Mouse (Mus musculus) R1 (cell line): Measurements from ENCODE around the gene Hdac8.

Experiments used
- DNase-seq: peaks from one replicate; pipeline ENCODE4 v3.0.0-alpha.2; 2018; ENCODE audit warnings: low read depth, low spot score

Hdac8 gene

DNA sequence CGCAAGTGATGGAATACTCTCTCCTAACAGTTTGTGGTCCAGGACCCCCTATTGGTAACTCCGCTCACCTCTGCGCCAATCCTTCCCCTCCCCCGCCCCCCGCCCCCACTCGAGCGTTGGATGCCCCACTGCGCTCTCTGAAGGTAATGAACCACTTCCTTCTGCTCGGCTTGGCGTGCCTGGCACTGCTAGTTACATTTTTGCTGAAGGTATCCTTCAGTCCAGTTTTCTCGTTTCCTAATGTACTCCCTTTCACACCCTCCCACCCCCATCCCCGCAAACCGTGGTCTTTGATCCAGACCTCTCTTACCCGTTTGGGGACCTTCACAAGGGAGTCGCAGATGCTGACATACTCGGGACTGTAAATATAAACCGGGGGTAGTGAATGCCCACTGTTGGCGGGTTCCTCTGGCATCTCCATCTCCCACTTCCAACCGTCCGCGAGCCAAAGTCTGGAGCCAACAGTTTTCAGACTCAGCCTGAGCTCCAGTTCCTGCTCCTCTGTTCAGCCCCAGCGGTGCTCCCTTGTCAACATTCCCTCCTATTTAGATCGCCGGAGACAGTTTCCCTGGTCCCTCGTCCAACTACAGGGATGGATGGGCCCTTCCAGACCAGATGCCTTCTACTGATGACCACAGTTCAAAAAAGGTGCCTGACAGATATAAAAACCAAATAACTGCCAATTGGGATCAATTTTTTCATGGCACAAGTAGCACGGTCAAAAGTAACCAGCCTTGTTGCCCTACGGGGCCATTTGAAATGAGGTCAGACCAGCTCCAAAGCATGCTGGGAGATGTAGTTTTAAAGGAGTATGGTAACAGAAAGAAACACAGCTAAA is at the start of gene Hdac8:
Gene Hdac8 (minus strand): TSS at position 716 of the 838 bp plus-strand sequence.
- peak; percentile 69 for DNase-seq

DNA sequence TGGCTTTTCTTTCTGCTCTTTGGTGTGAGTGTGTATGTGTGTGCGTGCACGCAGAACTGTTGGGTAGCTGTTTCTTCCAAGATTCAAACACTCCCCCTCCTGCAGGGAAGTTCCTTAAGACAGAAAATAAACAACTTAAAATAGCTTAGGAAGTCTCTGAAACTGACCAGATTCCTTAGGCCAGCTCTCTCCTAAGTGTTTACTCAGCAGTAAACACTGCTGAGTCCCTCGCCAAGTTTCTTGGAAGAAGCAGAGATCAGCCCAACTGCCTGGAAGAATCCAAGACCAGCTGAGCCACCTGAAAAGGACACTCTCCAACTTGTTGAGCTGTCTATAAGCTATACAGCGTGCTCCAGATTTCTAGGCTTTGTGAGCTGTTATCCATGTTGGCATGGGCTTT is 4.0 kb upstream of the Hdac8 start:
- DNase-seq, result no peak

DNA sequence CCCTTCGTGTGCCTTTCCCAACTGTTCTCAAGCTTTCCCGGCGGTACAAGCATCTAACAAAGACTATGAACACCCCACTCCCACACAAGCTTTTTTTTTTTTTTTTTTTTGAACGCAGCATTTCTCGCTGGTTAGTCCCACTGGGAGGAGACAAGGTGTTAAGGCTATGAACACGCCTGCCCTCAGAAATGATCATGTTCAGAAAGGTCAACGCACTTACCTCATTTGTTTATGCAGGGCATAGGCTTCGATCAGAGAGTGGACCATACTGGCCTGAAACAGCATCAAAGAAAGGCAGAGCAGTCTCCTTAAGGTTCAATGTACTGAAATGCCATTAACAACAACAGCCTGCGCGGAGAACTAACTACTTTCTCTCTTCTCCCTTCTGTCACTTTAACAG is 980 bp downstream of the Hdac8 start:
- no peak for DNase-seq

DNA sequence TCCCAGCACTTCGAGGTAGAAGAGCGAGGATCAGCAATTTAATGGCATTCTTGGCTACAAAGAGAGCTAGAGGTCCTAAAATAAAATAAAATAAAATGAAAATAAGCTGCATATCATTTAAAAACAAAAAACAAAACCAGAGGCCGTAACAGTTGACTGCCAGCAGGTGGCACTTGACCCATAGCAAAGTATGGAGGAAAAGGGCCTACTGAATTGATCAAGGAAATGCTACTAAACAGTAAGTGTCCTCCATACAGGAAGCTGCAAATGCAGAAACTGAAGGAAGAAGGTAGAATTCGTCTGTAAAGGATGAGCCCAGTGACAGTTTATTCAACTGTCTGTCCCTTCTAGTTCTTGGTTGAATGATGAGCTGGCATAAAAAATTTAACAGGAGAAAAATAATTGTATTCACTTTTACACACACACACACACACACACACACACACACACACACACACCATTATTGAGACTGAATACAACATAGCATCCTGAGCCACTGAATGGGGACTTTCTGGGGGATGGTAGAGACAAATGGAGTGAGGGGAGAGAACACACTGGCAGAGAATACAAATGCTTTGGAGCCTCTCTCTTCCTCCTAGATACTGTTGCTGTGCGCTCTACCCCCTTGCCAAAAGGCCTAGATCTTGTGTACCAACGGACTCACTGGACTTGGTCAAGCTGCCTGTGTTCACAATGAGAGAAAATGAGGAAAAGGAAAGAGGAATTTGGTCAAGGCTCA is 11.0 kb downstream of the Hdac8 start:
- peak; percentile 13 for DNase-seq

DNA sequence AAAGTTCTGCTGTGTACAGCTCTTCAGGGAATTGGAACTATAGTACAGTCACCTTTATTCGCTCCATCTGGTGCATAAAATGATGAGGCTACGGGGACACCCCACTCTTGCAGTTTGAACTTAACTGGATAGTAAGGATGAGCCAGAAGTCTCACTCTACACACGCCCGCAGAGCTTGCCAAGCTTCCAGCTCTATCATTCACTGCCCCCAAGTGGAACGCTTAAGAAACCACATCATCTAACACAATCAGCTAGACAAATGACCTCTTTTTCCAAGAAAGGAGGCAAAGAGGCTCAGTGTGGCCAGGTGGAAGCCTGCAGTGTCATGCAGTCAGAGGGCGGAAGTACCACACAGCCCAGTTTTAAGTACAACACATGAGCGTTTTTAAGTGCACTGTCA is 19.6 kb downstream of the Hdac8 start:
- peak; percentile 2 for DNase-seq

DNA sequence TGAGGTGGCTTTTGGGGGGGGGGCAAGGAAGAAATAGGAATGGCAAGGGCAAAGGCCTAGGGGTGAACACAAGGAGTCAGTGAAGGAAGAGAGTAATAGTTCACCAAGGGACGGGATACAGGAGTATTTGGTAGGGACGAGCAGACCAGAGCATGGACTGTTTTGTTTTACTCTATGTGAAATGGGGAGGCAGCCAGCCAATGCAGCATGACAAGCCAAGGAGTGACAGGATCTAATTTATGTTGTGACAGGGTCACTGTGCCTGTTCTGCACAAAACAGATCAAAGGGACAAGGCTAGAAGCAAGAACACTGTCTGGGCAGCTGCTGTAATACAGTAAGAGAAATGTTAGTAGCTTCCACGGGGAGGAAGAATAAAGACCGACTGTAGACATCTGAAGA is 25.5 kb downstream of the Hdac8 start:
- DNase-seq, result no peak

DNA sequence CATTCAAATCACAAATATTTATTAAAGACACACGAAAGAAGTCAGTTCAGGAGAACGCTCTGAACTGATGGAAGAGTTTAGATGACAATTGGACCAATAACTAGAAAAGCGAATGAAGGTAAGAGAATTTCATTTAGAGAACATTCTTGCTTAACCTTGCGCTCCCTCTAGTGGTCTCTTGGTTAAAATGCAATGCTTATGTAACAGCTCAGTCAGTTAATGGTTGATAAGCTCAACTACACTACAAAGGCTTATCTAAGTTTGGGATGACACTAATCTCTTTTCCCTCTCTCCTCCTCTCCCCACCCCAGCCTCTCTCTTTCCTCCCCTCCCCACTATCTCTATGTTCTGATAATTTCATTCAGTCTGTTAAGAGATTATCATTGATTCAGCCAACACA is 26.2 kb downstream of the Hdac8 start:
- DNase-seq, result peak; percentile 49

DNA sequence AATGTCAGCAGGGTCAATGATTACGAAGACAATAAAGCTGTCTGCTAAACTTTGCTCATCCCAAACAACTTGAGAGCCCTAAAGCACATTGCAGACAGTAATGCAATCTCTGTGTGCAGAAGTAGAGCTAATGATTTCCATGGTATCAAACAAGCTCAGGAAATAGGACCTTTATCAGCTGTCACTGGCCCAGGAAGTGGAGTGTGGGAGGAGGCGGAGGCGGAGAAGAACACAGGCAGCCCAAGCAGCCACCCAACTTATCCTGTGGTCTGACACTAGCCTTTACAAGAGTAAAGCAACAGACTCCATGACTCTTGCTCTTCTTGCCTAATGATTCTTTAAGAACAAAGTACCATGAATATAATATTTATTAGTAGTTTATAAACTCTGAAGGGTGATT is 26.7 kb downstream of the Hdac8 start:
- no peak for DNase-seq

DNA sequence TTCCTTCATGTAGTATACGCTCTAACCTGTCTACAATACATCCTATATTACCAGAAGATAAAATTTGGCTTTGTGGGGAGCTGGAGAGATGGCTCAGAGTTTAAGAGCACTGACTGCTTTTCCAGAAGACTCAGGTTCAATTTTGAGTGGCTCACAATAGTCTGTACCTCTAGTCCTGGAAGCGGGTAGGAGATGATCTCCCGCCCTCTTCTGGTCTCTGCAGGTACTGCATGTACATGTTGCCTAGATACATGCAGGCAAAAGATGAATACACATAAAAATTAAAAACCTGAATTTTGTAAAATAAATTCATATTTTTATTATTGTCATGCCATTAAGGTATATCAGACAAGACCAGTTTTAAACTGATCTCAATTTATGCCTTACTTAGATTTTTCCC is 28.4 kb downstream of the Hdac8 start:
- peak; percentile 30 for DNase-seq

DNA sequence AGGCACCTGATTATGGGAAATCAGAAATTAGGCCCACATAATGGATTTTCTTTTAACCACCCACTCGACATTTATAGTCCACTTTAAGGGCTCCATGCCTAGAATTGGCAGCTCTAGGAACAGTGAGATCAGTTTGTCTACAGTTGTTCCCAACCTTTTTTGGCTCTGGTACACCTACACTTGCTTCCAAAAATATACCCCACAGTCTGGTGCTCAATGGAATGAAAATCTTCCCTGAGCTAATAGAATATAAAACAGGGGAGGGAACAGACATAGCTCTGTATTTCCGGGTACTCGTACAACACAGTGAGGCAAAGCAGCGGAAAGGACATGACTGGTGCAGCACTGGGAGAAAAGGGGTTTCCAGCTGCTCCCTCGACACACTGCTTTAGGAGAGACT is 29.6 kb downstream of the Hdac8 start:
- DNase-seq, result no peak

DNA sequence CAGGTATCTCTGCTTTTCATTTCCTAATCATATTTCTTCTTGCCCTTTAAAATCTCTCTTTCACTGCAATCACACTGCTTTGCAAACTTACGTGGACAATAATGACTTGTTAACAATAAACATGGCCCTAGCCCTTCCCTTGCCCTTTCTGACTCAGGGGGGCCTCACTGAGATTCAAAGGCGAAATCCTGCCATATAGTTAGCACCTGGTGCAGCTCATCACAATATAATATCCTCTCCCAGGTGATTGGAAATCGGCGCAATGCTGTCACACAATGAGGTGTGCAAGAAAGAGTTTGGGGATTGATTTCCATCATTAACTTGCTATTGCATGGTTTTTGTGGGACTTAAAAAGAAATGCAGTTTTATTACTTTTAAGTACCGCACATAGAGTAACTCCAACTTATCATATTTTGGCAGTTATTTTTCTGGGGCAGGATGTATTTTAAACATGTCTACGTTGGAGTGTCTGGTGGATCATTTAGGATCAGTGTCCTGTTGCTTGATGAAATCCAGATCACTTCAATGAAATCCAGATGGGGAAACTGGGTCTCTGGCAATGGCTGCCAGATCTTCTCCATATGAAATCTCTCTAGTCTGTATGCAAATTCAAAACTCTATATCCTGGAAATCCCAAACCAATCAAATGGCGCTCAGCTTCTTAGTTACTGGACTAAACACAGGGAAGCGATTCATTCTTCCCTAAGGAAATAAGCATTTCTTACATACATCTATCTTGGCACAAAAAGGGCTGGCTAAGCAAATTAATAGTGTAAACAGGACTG is 86.6 kb downstream of the Hdac8 start:
- no peak for DNase-seq

DNA sequence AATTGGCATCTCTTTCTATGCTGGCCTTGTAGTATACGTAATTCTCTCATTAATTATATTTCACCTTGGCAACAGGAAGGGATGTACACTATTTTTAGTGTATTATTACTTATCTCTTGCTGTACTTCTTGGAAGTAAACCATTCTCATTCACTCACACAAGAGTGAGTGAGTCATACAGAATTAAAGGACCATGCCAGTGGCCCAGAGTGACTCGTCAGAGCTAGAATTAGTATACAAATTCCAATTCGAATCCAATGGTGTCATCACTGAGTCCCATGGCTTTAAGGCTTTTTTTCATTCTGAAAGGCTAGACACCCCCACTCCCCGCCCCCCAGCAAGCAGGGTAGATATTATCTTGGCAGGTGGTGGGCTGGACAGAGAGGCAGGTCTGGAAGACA is 88.2 kb downstream of the Hdac8 start:
- no peak for DNase-seq

DNA sequence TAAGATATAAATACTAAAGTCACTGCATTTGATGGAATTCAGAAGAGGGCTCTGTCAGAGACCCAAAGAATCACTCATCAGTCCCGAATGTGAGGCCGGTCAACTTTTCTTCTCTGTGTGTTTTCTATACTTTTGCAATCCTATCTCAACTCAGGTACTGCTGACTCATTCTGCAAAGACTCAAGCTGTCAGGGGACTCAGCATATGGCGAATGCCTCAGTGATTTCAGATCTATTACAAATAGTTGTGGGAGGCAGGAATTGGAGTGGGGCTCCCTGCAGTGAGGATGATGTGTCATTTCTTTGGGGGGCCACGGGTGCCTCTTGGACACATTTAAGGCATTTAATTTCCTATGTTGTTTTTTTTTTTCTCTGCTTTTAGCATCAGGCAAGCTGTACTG is 88.8 kb downstream of the Hdac8 start:
- peak; percentile 0 for DNase-seq

DNA sequence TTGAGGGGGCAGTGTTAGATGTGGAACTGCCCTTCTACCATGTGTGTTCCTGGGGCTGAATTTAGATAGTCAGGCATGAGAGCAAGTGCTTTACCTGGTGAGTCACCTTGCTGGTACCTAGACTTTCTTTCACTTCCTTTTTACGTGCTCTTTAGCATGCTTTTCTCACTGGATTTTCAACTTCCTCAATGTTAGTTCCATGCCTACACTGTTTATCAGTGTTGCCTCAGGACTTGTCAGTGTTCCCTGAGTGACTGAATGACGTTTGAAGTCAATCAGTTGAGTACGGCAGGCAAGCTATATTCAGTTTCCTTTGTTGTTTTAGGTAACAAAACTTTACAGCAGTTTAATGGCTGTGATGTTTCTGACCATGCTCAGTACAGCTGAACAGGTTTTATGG is 120.4 kb downstream of the Hdac8 start:
- DNase-seq, result no peak

DNA sequence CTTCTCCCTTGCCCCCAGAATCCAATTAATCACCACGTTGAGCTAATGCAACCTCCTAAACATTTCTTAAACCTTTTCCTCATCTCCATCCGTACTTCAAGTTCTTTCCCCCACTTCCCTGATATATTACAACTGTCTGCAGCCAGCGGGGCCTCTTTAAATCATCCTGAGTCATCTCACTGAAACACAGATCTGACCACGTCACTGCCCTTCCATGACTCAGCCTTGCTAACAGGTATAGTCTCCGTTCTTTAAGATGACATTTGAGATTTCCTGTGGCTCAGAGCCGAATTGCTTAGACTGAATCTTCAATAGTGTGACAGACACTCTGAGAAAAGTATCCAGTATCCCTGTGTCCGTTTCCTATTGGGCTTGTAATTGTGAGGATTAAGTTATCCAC is 122.0 kb downstream of the Hdac8 start:
- DNase-seq, result no peak

DNA sequence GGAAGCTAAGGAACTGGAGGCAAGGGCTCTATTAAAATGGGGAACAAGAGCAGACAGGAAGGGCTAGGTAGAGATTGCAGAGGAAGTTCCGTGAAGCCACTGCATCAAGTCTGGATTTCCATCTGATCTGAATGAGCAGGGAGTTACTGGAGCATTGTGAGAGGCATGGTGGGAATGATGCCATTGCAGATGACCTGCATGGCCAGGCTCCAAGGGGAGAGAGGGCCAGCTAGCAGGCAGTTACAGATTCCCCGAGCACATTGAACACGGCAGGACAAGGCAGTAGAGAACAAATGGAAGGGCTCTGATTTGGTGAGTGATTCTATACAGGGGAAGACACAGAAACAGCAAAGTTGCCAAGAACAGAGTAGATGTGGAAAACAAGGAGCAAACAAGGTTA is 138.6 kb downstream of the Hdac8 start:
- DNase-seq, result no peak

DNA sequence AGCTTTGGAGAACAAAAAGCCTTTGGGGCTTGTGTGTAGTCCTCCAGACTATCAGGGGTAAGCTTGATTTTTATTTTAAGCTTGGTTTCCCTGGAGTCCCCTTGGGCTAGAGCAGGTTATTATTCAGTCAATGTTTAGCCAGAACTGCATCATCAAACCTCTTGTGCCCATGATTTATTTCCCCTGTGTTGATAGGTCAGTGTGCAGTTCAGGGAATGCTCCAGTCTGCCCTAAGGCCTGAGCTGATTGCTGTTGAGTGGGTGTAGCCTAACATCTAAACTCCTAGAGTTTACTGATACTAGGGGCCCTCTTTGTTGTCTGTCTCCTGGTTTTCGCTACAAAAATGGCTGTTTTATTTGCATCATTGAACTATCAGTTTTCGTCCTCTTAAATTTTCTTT is 142.9 kb downstream of the Hdac8 start:
- DNase-seq, result no peak

DNA sequence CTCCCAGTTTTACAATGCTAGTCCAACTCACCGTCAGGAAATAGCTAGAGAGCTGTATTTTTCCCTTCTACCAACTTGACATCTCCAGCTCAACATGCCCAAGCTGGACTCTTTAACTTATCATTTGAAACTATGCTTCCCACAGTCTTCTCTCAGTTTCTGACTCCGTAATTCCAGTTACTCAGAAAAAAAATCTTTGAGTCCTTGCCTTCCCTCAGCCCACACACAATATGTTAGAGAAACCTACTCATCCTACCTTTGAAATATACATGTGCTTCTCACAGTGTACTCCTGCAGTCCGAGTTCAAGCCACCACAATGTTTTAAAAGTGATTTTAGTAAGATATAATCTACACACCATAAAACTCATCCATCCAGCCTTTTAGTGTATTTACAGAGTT is 151.7 kb downstream of the Hdac8 start:
- no peak for DNase-seq

DNA sequence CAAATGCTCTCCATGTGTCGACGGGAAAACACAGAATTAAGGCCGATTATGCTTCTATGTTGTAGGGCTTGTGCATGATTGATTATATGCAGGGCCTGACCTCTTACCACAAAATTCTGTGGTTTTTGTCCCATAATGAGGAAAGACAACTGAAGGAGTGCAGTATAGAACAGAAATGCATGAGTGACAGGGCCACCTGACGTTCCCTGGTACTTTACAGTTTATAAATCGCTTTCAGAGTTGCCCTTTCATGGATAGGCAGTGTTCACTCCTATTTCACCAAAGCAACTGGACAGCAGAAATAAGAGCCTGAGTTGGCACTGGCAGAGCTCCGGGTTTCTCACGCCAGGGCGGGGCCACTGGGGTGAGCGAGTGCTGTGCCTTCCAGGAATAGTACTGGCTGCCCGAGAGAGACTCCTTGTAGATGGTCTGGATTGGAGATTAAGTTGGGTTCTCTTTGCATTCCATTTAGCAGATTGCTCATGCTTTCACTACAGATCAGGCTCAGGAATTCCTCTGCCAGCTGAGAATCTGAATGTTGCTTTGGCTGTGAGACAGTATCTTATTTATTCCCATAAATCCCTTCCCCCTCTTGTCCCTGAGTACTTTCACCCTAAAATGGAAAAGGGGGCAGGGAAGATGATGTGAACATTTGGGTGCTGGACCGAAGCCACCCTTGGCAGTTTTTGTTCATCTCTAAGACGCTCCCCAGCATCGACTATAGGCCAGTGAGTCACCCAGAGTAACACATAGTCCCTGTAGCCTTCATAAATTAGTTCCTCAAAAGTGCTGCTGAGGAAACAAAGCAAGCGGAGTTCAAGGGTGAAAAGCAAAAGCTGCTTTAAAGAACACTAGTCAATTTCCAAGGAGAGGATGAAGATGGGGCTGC is 155.1 kb downstream of the Hdac8 start:
- no peak for DNase-seq

DNA sequence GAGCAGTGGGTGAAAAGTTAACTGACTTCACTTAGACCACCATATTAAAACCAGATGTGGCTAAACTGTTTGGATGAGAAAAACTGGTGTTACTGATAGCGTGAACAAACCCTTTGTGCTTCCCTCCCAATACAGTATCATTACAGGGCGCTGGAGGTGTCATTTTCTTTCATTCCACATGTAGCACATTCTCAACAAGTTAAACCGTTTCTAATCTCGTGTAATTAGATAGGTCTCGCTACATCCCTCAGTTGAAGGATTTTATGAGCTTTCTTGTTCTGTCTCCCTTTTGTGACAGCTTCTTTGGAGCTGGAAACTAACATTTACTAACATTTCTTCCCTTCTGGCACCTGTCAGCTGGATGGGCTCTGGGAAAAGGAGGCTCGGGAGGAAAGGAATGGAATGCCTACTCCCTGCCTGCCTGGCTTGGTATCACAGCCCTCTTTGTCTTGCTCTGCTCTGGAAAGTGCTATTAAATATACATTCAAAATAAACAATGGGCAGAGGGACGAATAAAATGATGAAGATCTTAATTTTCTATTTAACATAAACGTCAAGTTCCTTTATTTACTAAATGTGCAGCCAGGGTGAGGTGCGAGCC is 156.2 kb downstream of the Hdac8 start:
- no peak for DNase-seq

DNA sequence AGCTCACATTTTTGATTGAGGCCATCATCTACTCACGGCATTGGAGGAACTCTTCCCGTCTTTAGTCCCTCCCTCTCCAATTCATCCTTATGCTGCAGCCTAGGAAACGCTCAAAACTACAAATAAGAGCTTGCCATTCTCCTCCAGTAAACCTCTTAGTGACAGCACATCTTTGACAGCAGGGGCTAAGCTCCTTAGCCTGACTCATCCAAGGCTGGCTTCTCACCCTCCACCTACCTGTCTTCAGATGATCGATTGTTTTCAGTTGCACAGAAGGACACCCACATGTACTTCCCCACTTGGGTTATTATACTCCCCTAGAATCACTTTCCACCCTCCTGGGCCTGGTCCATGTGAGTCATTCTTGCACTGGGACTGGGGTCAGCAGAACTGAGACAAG is 163.5 kb downstream of the Hdac8 start:
- no peak for DNase-seq
